Mouse (Mus musculus): Measurements from ENCODE around the gene Olfr1184.
"Not testable (repeated sequence)": the region's sequence is repeated elsewhere in the genome, so short reads cannot be mapped to it uniquely, and the experiment has no call there.

Gene Olfr1184

GRCm38 (mm10) chr2:88483298-88483697 lies at the start of gene Olfr1184:
Olfr1184 (plus strand) TSS chr2:88483598.
- DNase-seq (ENCODE audit: low read depth), result no peak

GRCm38 (mm10) chr2:88449031-88449430 lies 34.4 kb upstream of the Olfr1184 start, which contains the start of gene Gm13757:
Gm13757 (minus strand) TSS chr2:88449131.
- no peak for DNase-seq (ENCODE audit: low read depth)

GRCm38 (mm10) chr2:88454567-88454966 lies 28.8 kb upstream of the Olfr1184 start, which contains the start of gene Olfr1183:
Olfr1183 (plus strand) TSS chr2:88454867.
- not testable (repeated sequence) for DNase-seq (ENCODE audit: low read depth)

GRCm38 (mm10) chr2:88493020-88493419 lies 9.6 kb downstream of the Olfr1184 start, which contains the start of gene Olfr1185-ps1:
Olfr1185-ps1 (plus strand) TSS chr2:88493320.
- DNase-seq (ENCODE audit: low read depth), result no peak

DNA sequence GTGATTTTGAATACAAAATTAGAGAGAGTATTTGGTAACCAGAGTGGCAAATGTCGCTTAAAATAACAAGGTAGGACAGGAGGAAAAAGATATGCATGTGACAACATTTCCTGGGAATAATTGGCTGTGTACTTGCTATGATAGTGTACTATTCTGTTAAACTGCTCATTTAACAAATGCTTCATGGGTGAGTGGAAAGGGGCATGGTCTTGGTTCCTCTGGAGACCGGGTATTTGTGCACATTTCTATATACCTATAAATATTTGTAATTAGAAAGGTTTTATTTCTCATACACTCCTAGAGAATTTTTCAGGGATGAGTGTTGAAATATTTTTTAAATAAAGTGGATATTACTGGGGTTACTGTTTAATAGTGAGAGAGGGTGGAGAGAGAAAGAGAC lies 34.9 kb downstream of the Olfr1184 start, which contains the start of gene Olfr1186:
TSS of gene Olfr1186 (plus strand) at position 301 of the 400 bp plus-strand sequence.
- no peak for DNase-seq (ENCODE audit: low read depth)

- DNase-seq (ENCODE audit: low read depth), result no peak
Measured at GRCm38 (mm10) chr2:88525720-88526119, 42.3 kb downstream of the Olfr1184 start.
